Comparison of ENCODE assay signal across 8 mouse cellular contexts in the genomic region with DNA sequence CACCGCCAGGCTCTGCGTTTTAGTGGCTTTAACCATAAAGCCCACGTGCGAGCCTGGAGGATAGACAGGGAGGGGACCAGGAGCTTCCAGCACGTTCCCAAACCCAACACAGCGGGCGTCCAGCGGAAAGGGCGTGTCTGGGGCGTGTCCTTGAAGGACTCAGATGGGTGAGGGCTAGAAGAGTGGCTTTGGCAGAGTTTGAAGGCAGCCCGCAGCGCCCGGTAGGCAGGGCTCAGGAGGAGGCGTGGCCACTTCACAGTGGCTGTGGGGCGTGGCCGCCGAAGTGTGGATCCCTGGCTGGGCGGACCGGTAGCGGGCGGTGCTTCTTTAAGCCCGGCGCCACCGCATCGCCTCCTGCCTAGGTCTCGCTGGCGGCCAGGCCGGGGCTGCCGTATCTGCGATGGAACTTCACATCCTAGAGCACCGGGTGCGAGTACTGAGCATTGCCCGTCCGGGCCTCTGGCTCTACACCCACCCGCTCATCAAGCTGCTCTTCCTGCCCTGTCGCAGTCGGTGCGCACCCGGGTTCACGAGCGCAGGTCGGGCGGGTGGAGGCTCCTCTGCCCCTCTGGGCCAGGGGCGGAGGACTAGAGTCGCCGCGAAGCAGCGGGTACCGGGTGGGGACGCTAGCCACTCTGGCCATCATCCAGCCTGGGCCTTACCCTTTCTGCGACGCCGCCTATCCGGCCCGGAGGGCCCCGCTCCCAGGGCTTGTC. TPM values are rescaled to one million over a fixed set of nuclear protein-coding genes. Genes with fewer than 3 reads are reported as not detected.
DNase-seq lines count a peak whose midpoint lies in the region; ATAC-seq and TF ChIP-seq lines count a peak whose summit lies in the region.

A gene (plus strand): TSS at position 312 of the 716 bp plus-strand sequence.

- ATAC-seq in embryonic facial prominence, embryonic 14.5 days (ENCODE audit: low read depth) = peak; percentile 85
- peak; percentile 74 for ATAC-seq in monocyte, adult 5-6 weeks (replicated peaks; ENCODE audit: insufficient number of reproducible peaks, low FRiP score, low TSS enrichment, poor library complexity, severe bottlenecking)

- H3K27ac ChIP-seq in embryonic facial prominence, embryonic 14.5 days (replicated peaks; ENCODE audit: low read depth, low read length) = peak within 1 kb of the TSS; percentile 23; the same call in 1 of the 2 replicates
- peak within 1 kb of the TSS; percentile 58 for H3K27ac ChIP-seq in kidney, adult 2 months (ENCODE audit: insufficient read depth, low read depth, low read length)

- peak; percentile 76 for DNase-seq in layer of hippocampus, adult 11-12 months (ENCODE audit: low spot score)
- DNase-seq in layer of hippocampus, adult 9-10 months (ENCODE audit: low spot score) = no peak
- DNase-seq in embryonic facial prominence, embryonic 14.5 days (ENCODE audit: low spot score) = peak; percentile 94
- DNase-seq in heart, adult 18-20 months = peak; percentile 94 to 98
- peak; percentile 99 for DNase-seq in kidney, adult 2 months
- DNase-seq in liver = peak; percentile 98
- DNase-seq in spleen, postnatal 36 days (ENCODE audit: low spot score in 2 of 2) = peak; percentile 92

- H3K4me2 ChIP-seq in embryonic facial prominence, embryonic 14.5 days (ENCODE audit: low read depth, low read length) = peak within 1 kb of the TSS; percentile 90

- no peaks in the 10 kb centered on the region for H3K4me1 ChIP-seq in embryonic facial prominence, embryonic 14.5 days (ENCODE audit: control insufficient read depth, insufficient read depth, low read length)
- H3K4me1 ChIP-seq in kidney, adult 2 months (ENCODE audit: control insufficient read depth, insufficient read depth, low read length) = peaks cover 19% of the 10 kb centered on the region

- H3K4me3 ChIP-seq in embryonic facial prominence, embryonic 14.5 days (ENCODE audit: low read depth, low read length) = peak within 1 kb of the TSS; percentile 51
- H3K4me3 ChIP-seq in kidney, adult 2 months (ENCODE audit: insufficient read depth, low read depth, low read length) = peak within 1 kb of the TSS; percentile 67

- H3K27me3 ChIP-seq in embryonic facial prominence, embryonic 14.5 days (replicated peaks; ENCODE audit: control insufficient read depth, insufficient read depth, low read length) = peaks cover 4% of the 10 kb centered on the region; the same call in 1 of the 2 replicates
- no peaks in the 10 kb centered on the region for H3K27me3 ChIP-seq in kidney, adult 2 months (replicated peaks; ENCODE audit: control insufficient read depth, insufficient read depth, low read length)

- peak within 1 kb of the TSS; percentile 56 for H3K9ac ChIP-seq in embryonic facial prominence, embryonic 14.5 days (ENCODE audit: low read depth, low read length)

- H3K36me3 ChIP-seq in embryonic facial prominence, embryonic 14.5 days (ENCODE audit: control insufficient read depth, insufficient read depth, low read length) = peaks cover 23% of the 10 kb centered on the region; the same call in 1 of the 2 replicates
- H3K36me3 ChIP-seq in kidney, adult 2 months (ENCODE audit: control insufficient read depth, insufficient read depth, low read length) = peaks cover 3% of the 10 kb centered on the region; the same call in 1 of the 2 replicates

- 4% methylated on average over 25 of the region's 56 CpGs for WGBS in embryonic facial prominence, embryonic 14.5 days
- 2% methylated on average over 56 of the region's 56 CpGs for WGBS in kidney, adult 2 months

- peak; percentile 30 for TF ChIP-seq POLR2A in kidney, adult 2 months (IDR thresholded peaks at IDR 0.05; ENCODE audit: low read depth, low read length)

- no peak for TF ChIP-seq CTCF in kidney, adult 2 months (conservative IDR thresholded peaks at IDR 0.05; ENCODE audit: insufficient read depth, insufficient read length, low read depth, low read length)

- no peaks in the 10 kb centered on the region for H3K9me3 ChIP-seq in embryonic facial prominence, embryonic 14.5 days (ENCODE audit: control insufficient read depth, low read length)

RNA-seq across cellular contexts. Expression of the gene that starts here (rescaled TPM):
- polyA plus RNA-seq in embryonic facial prominence, embryonic 14.5 days (2014; fragmentation: Nextera tagmentation; extraction: Ambion mirVana) = 11.5 and 12.7 TPM in 2 replicates
- 1 to 10 TPM; 5.7 to 5.9 TPM for total RNA-seq in heart, adult 18-20 months (2021)
- polyA plus RNA-seq in kidney, adult 2 months (2012; rRNA removed) = 15.8 and 16.3 TPM in 2 replicates
- 0.64 to 8.6 TPM (median 2.4 TPM) in 3 replicates for total RNA-seq in monocyte, adult 5-6 weeks (2017)
